Mouse (Mus musculus) CH12.LX (cell line): ENCODE measurements around the gene Gpx6. TPM values are rescaled to one million over a fixed set of nuclear protein-coding genes. Genes with fewer than 3 reads are reported as not detected.

Experiments
- DNase-seq: peaks from one replicate; pipeline ENCODE4 v3.0.0-alpha.2; 2013; ENCODE audit errors: extremely low read depth
- H3K27ac ChIP-seq: 2 replicates; pipeline ENCODE4 v1.5.1; 2012; ENCODE audit warnings: low read depth, mild to moderate bottlenecking, control low read depth, moderate library complexity; ENCODE audit not compliant: insufficient read depth
- H3K27me3 ChIP-seq: replicated peaks from 2 replicates; pipeline ENCODE3; 2012; ENCODE audit warnings: inconsistent platforms
- H3K36me3 ChIP-seq, 2 experiments: replicated peaks in 1 of 2; 2 replicates each; pipeline versions ENCODE3 to v1.6.1; 2012; ENCODE audit warnings: inconsistent platforms in 1 of 2, low read length in 1 of 2, mild to moderate bottlenecking in 1 of 2, mixed read lengths in 1 of 2, moderate library complexity in 1 of 2; ENCODE audit not compliant: control insufficient read depth in 1 of 2, insufficient read depth in 1 of 2
- H3K4me1 ChIP-seq, 2 experiments: 2 replicates each; pipeline ENCODE4 v1.6.1; 2012; ENCODE audit warnings: inconsistent platforms in 1 of 2, moderate library complexity in 1 of 2; ENCODE audit not compliant: insufficient read depth in 2 of 2, control insufficient read depth in 1 of 2
- H3K4me2 ChIP-seq: 2 replicates; pipeline ENCODE4 v1.6.1; 2012; ENCODE audit warnings: low read depth, mild to moderate bottlenecking, control low read depth; ENCODE audit not compliant: poor library complexity, insufficient read depth, severe bottlenecking
- H3K4me3 ChIP-seq, 3 experiments: fragments of 150-350 bp in 1 of 3; sonication (generic) in 1 of 3; replicated peaks in 1 of 3; 2 replicates each; pipeline versions ENCODE3 to v1.5.1; 2011 to 2012; ENCODE audit warnings: low read depth in 2 of 3, low read length in 2 of 3, mild to moderate bottlenecking in 2 of 3, moderate library complexity in 2 of 3, control low read depth in 1 of 3, improper control_type of control experiment in 1 of 3, inconsistent platforms in 1 of 3, mixed read lengths in 1 of 3; ENCODE audit not compliant: poor library complexity in 1 of 3
- H3K79me2 ChIP-seq: replicated peaks from 2 replicates; pipeline ENCODE4 v1.6.1; 2012; ENCODE audit warnings: mild to moderate bottlenecking, moderate library complexity; ENCODE audit not compliant: control insufficient read depth, poor library complexity, insufficient read depth, severe bottlenecking; ENCODE audit errors: extremely low read depth
- H3K9ac ChIP-seq: 2 replicates; pipeline ENCODE4 v1.6.1; 2012; ENCODE audit warnings: low read depth, mild to moderate bottlenecking, control low read depth, moderate library complexity; ENCODE audit not compliant: insufficient read depth
- H3K9me3 ChIP-seq: replicated peaks from 2 replicates; pipeline ENCODE3; 2012; ENCODE audit warnings: low read length, inconsistent platforms, mixed read lengths
- BHLHE40 ChIP-seq: IDR thresholded peaks from 2 replicates; pipeline ENCODE4 v1.6.1; 2011; ENCODE audit warnings: mild to moderate bottlenecking, low read depth, low read length, improper control_type of control experiment
- CHD2 ChIP-seq: IDR thresholded peaks from 2 replicates; pipeline ENCODE4 v1.6.1; 2011; ENCODE audit warnings: low read length, improper control_type of control experiment
- CTCF ChIP-seq, 2 experiments: IDR thresholded peaks in 1 of 2; conservative IDR thresholded peaks in 1 of 2; 2 replicates each; pipeline ENCODE4 v1.5.1; 2011 to 2012; ENCODE audit warnings: low read depth in 2 of 2, low read length in 2 of 2, improper control_type of control experiment in 1 of 2, inconsistent platforms in 1 of 2, mild to moderate bottlenecking in 1 of 2, moderate library complexity in 1 of 2
- E2F4 ChIP-seq: IDR thresholded peaks from 2 replicates; pipeline ENCODE4 v1.6.1; 2011; ENCODE audit warnings: low read depth, low read length, improper control_type of control experiment; ENCODE audit not compliant: insufficient replicate concordance
- ELF1 ChIP-seq: IDR thresholded peaks from 2 replicates; pipeline ENCODE4 v1.6.1; 2014; ENCODE audit warnings: low read depth, mild to moderate bottlenecking, inconsistent platforms, low read length, improper control_type of control experiment
- ETS1 ChIP-seq: conservative IDR thresholded peaks from 2 replicates; pipeline ENCODE4 v1.6.1; 2012; ENCODE audit warnings: low read depth, mild to moderate bottlenecking, inconsistent platforms, low read length, improper control_type of control experiment, moderate library complexity
- GABPA ChIP-seq: IDR thresholded peaks from 2 replicates; pipeline ENCODE4 v1.6.1; 2012; ENCODE audit warnings: low read depth, low read length, improper control_type of control experiment, inconsistent platforms; ENCODE audit not compliant: insufficient replicate concordance
- HCFC1 ChIP-seq: IDR thresholded peaks from 2 replicates; pipeline ENCODE4 v1.6.1; 2012; ENCODE audit warnings: low read depth, mild to moderate bottlenecking, inconsistent platforms, low read length, improper control_type of control experiment
- JUND ChIP-seq: conservative IDR thresholded peaks from 2 replicates; pipeline ENCODE4 v1.6.1; 2011; ENCODE audit warnings: low read depth, low read length, improper control_type of control experiment
- KAT2A ChIP-seq: IDR thresholded peaks from 2 replicates; pipeline ENCODE4 v1.6.1; 2012; ENCODE audit warnings: low read length, improper control_type of control experiment, inconsistent platforms; ENCODE audit not compliant: insufficient replicate concordance
- MAFK ChIP-seq: IDR thresholded peaks from 2 replicates; pipeline ENCODE4 v1.6.1; 2011; ENCODE audit warnings: low read length, improper control_type of control experiment; ENCODE audit not compliant: insufficient replicate concordance
- MEF2A ChIP-seq: IDR thresholded peaks from 2 replicates; pipeline ENCODE4 v1.6.1; 2014; ENCODE audit warnings: low read depth, mild to moderate bottlenecking, inconsistent platforms, low read length, improper control_type of control experiment, borderline replicate concordance
- MXI1 ChIP-seq: IDR thresholded peaks from 2 replicates; pipeline ENCODE4 v1.6.1; 2011; ENCODE audit warnings: mild to moderate bottlenecking, low read depth, low read length, improper control_type of control experiment
- MYC ChIP-seq: IDR thresholded peaks from 2 replicates; pipeline ENCODE4 v1.6.1; 2011; ENCODE audit warnings: low read depth, mild to moderate bottlenecking, improper control_type of control experiment, low read length
- NELFE ChIP-seq: IDR thresholded peaks from 2 replicates; pipeline ENCODE4 v1.6.1; 2011; ENCODE audit warnings: low read depth, low read length, improper control_type of control experiment
- NRF1 ChIP-seq: IDR thresholded peaks from 2 replicates; pipeline ENCODE4 v1.6.1; 2014; ENCODE audit warnings: low read depth, mild to moderate bottlenecking, inconsistent platforms, low read length, improper control_type of control experiment, moderate library complexity
- POLR2A ChIP-seq: IDR thresholded peaks from 2 replicates; pipeline ENCODE4 v1.6.1; 2011; ENCODE audit warnings: low read depth, mild to moderate bottlenecking, improper control_type of control experiment, low read length
- RAD21 ChIP-seq: IDR thresholded peaks from 2 replicates; pipeline ENCODE4 v1.6.1; 2011; ENCODE audit warnings: low read depth, mild to moderate bottlenecking, low read length, improper control_type of control experiment, moderate library complexity
- RCOR1 ChIP-seq: conservative IDR thresholded peaks from 2 replicates; pipeline ENCODE4 v1.6.1; 2012; ENCODE audit warnings: low read depth, mild to moderate bottlenecking, inconsistent platforms, low read length, improper control_type of control experiment
- SIN3A ChIP-seq: IDR thresholded peaks from 2 replicates; pipeline ENCODE4 v1.6.1; 2012; ENCODE audit warnings: low read length, improper control_type of control experiment, inconsistent platforms
- SMC3 ChIP-seq: IDR thresholded peaks from 2 replicates; pipeline ENCODE4 v1.6.1; 2011; ENCODE audit warnings: low read depth, low read length, improper control_type of control experiment
- TBP ChIP-seq: conservative IDR thresholded peaks from 2 replicates; pipeline ENCODE4 v1.6.1; 2011; ENCODE audit warnings: low read depth, low read length, improper control_type of control experiment
- UBTF ChIP-seq: IDR thresholded peaks from 2 replicates; pipeline ENCODE4 v1.6.1; 2012; ENCODE audit warnings: low read depth, mild to moderate bottlenecking, inconsistent platforms, low read length, improper control_type of control experiment, moderate library complexity
- USF1 ChIP-seq: IDR thresholded peaks from 2 replicates; pipeline ENCODE4 v1.6.1; 2014; ENCODE audit warnings: low read depth, mild to moderate bottlenecking, inconsistent platforms, low read length, improper control_type of control experiment
- USF2 ChIP-seq: conservative IDR thresholded peaks from 2 replicates; pipeline ENCODE4 v1.6.1; 2011; ENCODE audit warnings: low read depth, low read length, improper control_type of control experiment
- ZC3H11A ChIP-seq: IDR thresholded peaks from 2 replicates; pipeline ENCODE4 v1.6.1; 2012; ENCODE audit warnings: low read depth, mild to moderate bottlenecking, inconsistent platforms, low read length, improper control_type of control experiment
- ZMIZ1 ChIP-seq: IDR thresholded peaks from 2 replicates; pipeline ENCODE4 v1.6.1; 2012; ENCODE audit warnings: low read depth, mild to moderate bottlenecking, inconsistent platforms, low read length, improper control_type of control experiment
- ZNF384 ChIP-seq: IDR thresholded peaks from 2 replicates; pipeline ENCODE4 v1.6.1; 2012; ENCODE audit warnings: low read depth, low read length, improper control_type of control experiment, inconsistent platforms
- dilution Hi-C: fragments of 300-500 bp; cut with MboI; formaldehyde crosslinking; loops from 2 replicates; pipeline ENCODE4 v1.14.3; 2020; ENCODE audit warnings: low sequenced_read_pairs; ENCODE audit not compliant: extremely low pct_unique_long_range_greater_than_20kb, extremely low pct_ligation_motif_present
- in situ Hi-C: fragments of 300-500 bp; cut with MboI; formaldehyde crosslinking; loops from 3 replicates; pipeline ENCODE4 v1.14.3; 2019; ENCODE audit warnings: low sequenced_read_pairs, low pct_ligation_motif_present, low pct_unique_long_range_greater_than_20kb, mixed read lengths
- polyA plus RNA-seq: library from polyadenylated mRNA; unstranded; fragments of >175 nt; gene quantifications from 2 replicates; pipeline ENCODE4 v1.2.1, GENCODE M21; 2012; ENCODE audit warnings: low read depth; ENCODE audit not compliant: insufficient read length
- total RNA-seq, 2 experiments: library from RNA; depleted of rRNA; stranded (reverse); fragments of 300-350 nt in 1 of 2; fragments of >200 nt in 1 of 2; gene quantifications; 2 replicates each; pipeline ENCODE4 v1.2.3; 2012 to 2014

Gene Gpx6
- total and polyA plus RNA-seq, 3 experiments = 1.4 to 2.2 TPM; not detected in 1

- Histone ChIP-seq H3K4me3 (peak overlapping the region in 2 of 3 experiments; percentile 5 to 17), H3K4me1 (0 out of 4 replicates have a peak, but pooled peaks cover 0 to 2% of the 10 kb centered on the region in 2 experiments), H3K9me3 (no peaks in the 10 kb centered on the region), H3K27ac (no peak overlapping the region), H3K36me3 (no peaks in the 10 kb centered on the region), H3K9ac (no peak overlapping the region), H3K79me2 (no peaks in the 10 kb centered on the region), H3K4me2 (peak overlapping the region; percentile 74), H3K27me3 (peaks cover 14% of the 10 kb centered on the region)
- TF ChIP-seq NELFE (no peak), POLR2A (no peak), MYC (no peak), MAFK (peak; percentile 94), JUND (no peak), ETS1 (no peak), TBP (peak; percentile 100), ZC3H11A (no peak), MXI1 (no peak), ZNF384 (no peak), KAT2A (0 out of 2 replicates have a peak, but pooled peaks have one; percentile 12), USF2 (no peak), ELF1 (peak; percentile 87), RCOR1 (no peak), USF1 (no peak), GABPA (no peak), HCFC1 (no peak), CHD2 (no peak), E2F4 (peak; percentile 84)
- in situ Hi-C loops = no loop called here
- peak; percentile 77 for DNase-seq
- dilution Hi-C loops = no loop called here
Observed at GRCm38 (mm10) chr13:21268262-21268661, 43.7 kb upstream of the Gpx6 start.

- Histone ChIP-seq H3K9me3 (no peaks in the 10 kb centered on the region), H3K79me2 (no peaks in the 10 kb centered on the region), H3K4me1 (peaks cover 0 to 15% of the 10 kb centered on the region in 2 experiments; a peak in 2 of 4 replicates), H3K36me3 (no peaks in the 10 kb centered on the region), H3K27me3 (peaks cover 41% of the 10 kb centered on the region), H3K4me2 (peak overlapping the region; percentile 100), H3K27ac (no peak overlapping the region), H3K4me3 (peak overlapping the region; percentile 69 to 84 (median 79)), H3K9ac (peak overlapping the region; percentile 83)
- peak; percentile 43 for DNase-seq
- in situ Hi-C loops (loop anchor here (5.0 kb wide), 1 partner anchor 52 kb away; no protein-coding TSS in a partner anchor), dilution Hi-C loops (no loop called here)
- TF ChIP-seq NRF1 = peak; percentile 16; the same call in 1 of the 2 replicates
- TF ChIP-seq BHLHE40 = no peak
- peak; percentile 38; the same call in 1 of the 2 replicates for TF ChIP-seq SIN3A
- TF ChIP-seq ZC3H11A = peak; percentile 27; the same call in 1 of the 2 replicates
- TF ChIP-seq ZNF384 = no peak
- 0 out of 2 replicates have a peak, but pooled peaks have one; percentile 24 for TF ChIP-seq MYC
- no peak for TF ChIP-seq ZMIZ1
- TF ChIP-seq MEF2A = no peak
- TF ChIP-seq SMC3 = peak; percentile 49
- peak; percentile 73 for TF ChIP-seq RAD21
- peak in 1 of 2 experiments; percentile 63; a peak in 2 of 4 replicates for TF ChIP-seq CTCF (conservative IDR thresholded peaks at IDR 0.05 in 1 of 2, IDR thresholded peaks at IDR 0.05 in 1 of 2; ENCODE audit: low read depth in 2 of 2, low read length in 2 of 2)
- TF ChIP-seq UBTF = 0 out of 2 replicates have a peak, but pooled peaks have one; percentile 51
Observed at GRCm38 (mm10) chr13:21275021-21275814, 36.7 kb upstream of the Gpx6 start.
